Comparison of ENCODE assay signal across 16 mouse cellular contexts in genomic region chrX:12392145-12392825, GRCm38 (mm10).
A peak's percentile ranks its signal among the peaks of the same experiment; 100 is the strongest.
DNase-seq lines count a peak whose midpoint lies in the region; ATAC-seq lines count a peak whose summit lies in the region.
"Had no signal": no experiment of that assay in that cellular context is flagged by ENCODE, and none has a peak within 500 bp of the region (broad histone marks: within the 10 kb centered on the region; RNA-seq: fewer than 3 reads in every experiment).

No protein-coding gene starts in this region.

- ATAC-seq in forebrain, embryonic 14.5 days, result peak; percentile 69
- ATAC-seq in hindbrain, embryonic 15.5 days (ENCODE audit: low FRiP score, low read depth), result no peak
- ATAC-seq in midbrain, embryonic 15.5 days (replicated peaks), result peak; percentile 91
- ATAC-seq: intestine, postnatal 0 days had no signal

- peak; percentile 13 for DNase-seq in heart, adult 11 months
- DNase-seq in heart, adult 18-20 months, result no peak
- peak; percentile 68 for DNase-seq in forebrain, embryonic 14.5 days (ENCODE audit: low spot score)
- DNase-seq in urinary bladder, postnatal 10 days (ENCODE audit: low spot score), result no peak
- no peak for DNase-seq in spleen, postnatal 36 days (ENCODE audit: low spot score in 2 of 2)
- DNase-seq in frontal cortex, postnatal 14 days (ENCODE audit: low spot score in 2 of 2), result no peak
- DNase-seq: cerebellum, postnatal 10 days; heart, postnatal 4 days; lung, postnatal 14 days had no signal

- no peak overlapping the region for H3K4me3 ChIP-seq in forebrain, embryonic 14.5 days (ENCODE audit: low read depth, low read length)
- no peak overlapping the region for H3K4me3 ChIP-seq in hindbrain, embryonic 15.5 days
- no peak overlapping the region for H3K4me3 ChIP-seq in midbrain, embryonic 15.5 days
- H3K4me3 ChIP-seq: embryonic facial prominence, embryonic 13.5 days; liver, embryonic 15.5 days; megakaryocyte, embryonic 14.5 days had no signal

- no peaks in the 10 kb centered on the region for H3K27me3 ChIP-seq in forebrain, embryonic 14.5 days (replicated peaks; ENCODE audit: control insufficient read depth, insufficient read depth, low read length)
- H3K27me3 ChIP-seq in hindbrain, embryonic 15.5 days, result no peaks in the 10 kb centered on the region
- no peaks in the 10 kb centered on the region for H3K27me3 ChIP-seq in midbrain, embryonic 15.5 days (replicated peaks)
- H3K27me3 ChIP-seq: liver, embryonic 15.5 days had no signal

- no peak overlapping the region for H3K9ac ChIP-seq in forebrain, embryonic 14.5 days (ENCODE audit: low read length)
- no peak overlapping the region for H3K9ac ChIP-seq in hindbrain, embryonic 15.5 days
- H3K9ac ChIP-seq in midbrain, embryonic 15.5 days, result no peak overlapping the region
- H3K9ac ChIP-seq: embryonic facial prominence, embryonic 13.5 days; liver, embryonic 15.5 days had no signal

- no peaks in the 10 kb centered on the region for H3K4me1 ChIP-seq in forebrain, embryonic 14.5 days (ENCODE audit: control insufficient read depth, insufficient read depth, low read length)
- no peaks in the 10 kb centered on the region for H3K4me1 ChIP-seq in hindbrain, embryonic 15.5 days (replicated peaks)
- H3K4me1 ChIP-seq in midbrain, embryonic 15.5 days, result peaks cover 3% of the 10 kb centered on the region; the same call in 1 of the 2 replicates
- H3K4me1 ChIP-seq: embryonic facial prominence, embryonic 13.5 days; liver, embryonic 15.5 days; megakaryocyte, embryonic 14.5 days had no signal

- WGBS in forebrain, embryonic 14.5 days, result 66% methylated on average over 7 of the region's 7 CpGs
- 65% methylated on average over 7 of the region's 7 CpGs for WGBS in hindbrain, embryonic 15.5 days
- WGBS in midbrain, embryonic 15.5 days, result 57% methylated on average over 7 of the region's 7 CpGs

- H3K36me3 ChIP-seq in forebrain, embryonic 14.5 days (ENCODE audit: control insufficient read depth, insufficient read depth, low read length), result no peaks in the 10 kb centered on the region
- no peaks in the 10 kb centered on the region for H3K36me3 ChIP-seq in hindbrain, embryonic 15.5 days
- H3K36me3 ChIP-seq in midbrain, embryonic 15.5 days (replicated peaks), result no peaks in the 10 kb centered on the region
- H3K36me3 ChIP-seq: embryonic facial prominence, embryonic 13.5 days; liver, embryonic 15.5 days had no signal

- peak overlapping the region; percentile 39; the same call in 1 of the 2 replicates for H3K27ac ChIP-seq in forebrain, embryonic 14.5 days (ENCODE audit: low read depth, low read length)
- peak overlapping the region; percentile 48; the same call in 1 of the 2 replicates for H3K27ac ChIP-seq in hindbrain, embryonic 15.5 days (replicated peaks)
- peak overlapping the region; percentile 63 for H3K27ac ChIP-seq in midbrain, embryonic 15.5 days
- H3K27ac ChIP-seq: embryonic facial prominence, embryonic 13.5 days; kidney, postnatal 0 days; liver, embryonic 15.5 days had no signal

- H3K4me2 ChIP-seq in forebrain, embryonic 14.5 days (ENCODE audit: low read length), result no peak overlapping the region
- H3K4me2 ChIP-seq in hindbrain, embryonic 15.5 days, result no peak overlapping the region
- no peak overlapping the region for H3K4me2 ChIP-seq in midbrain, embryonic 15.5 days
- H3K4me2 ChIP-seq: embryonic facial prominence, embryonic 13.5 days; liver, embryonic 15.5 days had no signal

- H3K9me3 ChIP-seq in forebrain, embryonic 14.5 days (replicated peaks; ENCODE audit: control insufficient read depth, low read length), result no peaks in the 10 kb centered on the region
- H3K9me3 ChIP-seq in hindbrain, embryonic 15.5 days, result no peaks in the 10 kb centered on the region
- H3K9me3 ChIP-seq in midbrain, embryonic 15.5 days, result no peaks in the 10 kb centered on the region
- H3K9me3 ChIP-seq: embryonic facial prominence, embryonic 13.5 days; liver, embryonic 15.5 days had no signal

Comparison
In these comparisons a context has a peak if more than half of its experiments do, and no peak if none do; other contexts are left out.
1. DNase-seq: peak in heart, adult 11 months (single experiment) and forebrain, embryonic 14.5 days (single experiment); none in heart, adult 18-20 months (0 of 2), urinary bladder, postnatal 10 days (single experiment), spleen, postnatal 36 days (0 of 2) and frontal cortex, postnatal 14 days (0 of 2).
2. Peak in every context shown above with its lines, with median percentiles within 50 percentile points of each other: H3K27ac ChIP-seq.